Mouse (Mus musculus): ENCODE measurements at regions not wholly inside any gene's neighbourhood (a gene's known extent, or its start where the extent isn't known, plus 50 kb on each side); places are given as distances from the start of the nearest gene placed in this dataset.

- TF ChIP-seq CTCF (IDR thresholded peaks at IDR 0.05; ENCODE audit: low read depth) (no peak), EP300 (IDR thresholded peaks at IDR 0.05; ENCODE audit: low read depth) (no peak)
These were observed 141.1 kb upstream of the Plxnc1 start for GRCm38 (mm10) chr10:95085688-95086268.

Measured in liver, postnatal 0 days (tissue).